Mouse (Mus musculus) bone marrow macrophage, adult 2 months (primary cell): Measurements from ENCODE around the gene Aanat.

ENCODE experiments used
- CTCF ChIP-seq: IDR thresholded peaks from 2 replicates; pipeline ENCODE4 v1.5.1; 2012; ENCODE audit warnings: low read depth, mild to moderate bottlenecking, low read length, moderate library complexity
- POLR2A ChIP-seq: IDR thresholded peaks from 2 replicates; pipeline ENCODE4 v1.6.1; 2012; ENCODE audit warnings: mild to moderate bottlenecking, low read depth, low read length, borderline replicate concordance

DNA sequence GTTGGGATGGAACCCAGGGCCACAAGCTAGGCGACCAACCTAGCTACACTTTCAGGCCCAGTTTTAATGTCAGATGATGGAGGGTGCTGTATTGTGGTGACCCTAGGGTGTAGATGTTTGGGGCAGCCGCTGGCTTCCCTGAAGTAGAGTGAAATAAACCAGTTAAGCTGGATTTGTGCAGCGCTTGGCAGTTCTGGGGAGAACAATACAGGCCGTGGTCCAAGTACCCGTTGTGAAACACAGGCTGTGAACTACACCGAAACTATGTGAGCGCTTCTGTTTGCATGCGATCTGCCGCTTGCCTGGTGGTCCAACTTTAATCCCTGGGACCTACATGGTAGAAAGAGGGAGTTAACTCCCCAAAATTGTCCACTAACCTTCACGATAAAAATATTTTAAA is 46.7 kb downstream of the Aanat start:
- TF ChIP-seq CTCF (no peak), POLR2A (no peak)
